Mouse (Mus musculus): ENCODE measurements around the gene Kitl.

DNA sequence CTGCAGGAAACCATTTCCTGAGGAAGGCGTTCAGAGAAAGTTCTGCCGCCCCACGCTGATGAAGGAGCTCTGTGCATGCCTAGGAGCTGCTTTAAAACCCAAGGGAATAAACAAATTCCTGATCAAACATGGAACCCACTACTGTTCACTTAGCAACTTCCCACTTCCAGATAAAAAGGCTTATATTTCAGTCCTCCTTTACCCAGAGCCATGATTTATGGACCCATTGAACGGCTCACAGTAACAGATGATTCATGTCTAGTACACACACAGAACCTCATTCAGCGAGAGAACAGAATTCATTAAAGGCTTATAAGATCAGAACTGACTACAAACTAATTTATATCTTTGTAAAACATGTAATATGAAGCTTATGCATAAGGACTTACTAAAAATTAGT lies 109.0 kb downstream of the Kitl start:
- TF ChIP-seq CTCF (IDR thresholded peaks at IDR 0.05; ENCODE audit: borderline replicate concordance, extremely low read depth, insufficient read depth, insufficient read length) = no peak
- no peak for TF ChIP-seq POLR2A (IDR thresholded peaks at IDR 0.05; ENCODE audit: borderline replicate concordance, extremely low read depth, insufficient read depth, insufficient read length, poor library complexity, severe bottlenecking)
